Mouse (Mus musculus) heart, adult 18-20 months (tissue): ENCODE data around the gene Zfx. TPM values are rescaled to one million over a fixed set of nuclear protein-coding genes. Genes with fewer than 3 reads are reported as not detected.
A peak's percentile ranks its signal among the peaks of the same experiment; 100 is the strongest.

Source experiments
- DNase-seq, 2 experiments: peaks; one replicate each; pipeline ENCODE4 v3.0.0; 2021 to 2022; ENCODE audit warnings: mixed read lengths in 1 of 2
- total RNA-seq, 2 experiments: library from RNA; stranded (reverse); gene quantifications; 2 replicates each; pipeline ENCODE4 v1.2.3; 2021

Zfx gene
- total RNA-seq, 2 experiments from 2014 or later = 22.3 to 23.9 TPM

DNA sequence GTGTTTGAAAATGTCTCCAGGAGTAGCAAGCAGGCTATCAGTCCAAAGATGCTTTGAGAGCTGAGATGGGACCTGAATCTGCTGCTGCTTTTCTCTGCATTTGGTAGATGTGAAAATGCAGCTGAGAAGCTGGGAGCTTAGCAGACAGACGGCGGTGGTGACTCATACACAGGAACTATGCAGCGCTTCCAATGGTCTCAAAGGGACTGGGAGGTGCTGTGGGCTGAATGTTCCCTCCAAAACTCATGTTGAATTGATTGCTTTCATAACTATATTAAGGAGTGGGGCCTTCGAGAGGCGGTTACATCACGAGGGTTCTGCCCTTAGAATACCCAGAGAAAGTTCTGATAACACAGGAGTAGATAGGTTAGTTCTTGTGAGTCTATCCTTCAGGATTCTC lies 62.3 kb downstream of the Zfx start:
- DNase-seq = peak; percentile 35 to 53

DNA sequence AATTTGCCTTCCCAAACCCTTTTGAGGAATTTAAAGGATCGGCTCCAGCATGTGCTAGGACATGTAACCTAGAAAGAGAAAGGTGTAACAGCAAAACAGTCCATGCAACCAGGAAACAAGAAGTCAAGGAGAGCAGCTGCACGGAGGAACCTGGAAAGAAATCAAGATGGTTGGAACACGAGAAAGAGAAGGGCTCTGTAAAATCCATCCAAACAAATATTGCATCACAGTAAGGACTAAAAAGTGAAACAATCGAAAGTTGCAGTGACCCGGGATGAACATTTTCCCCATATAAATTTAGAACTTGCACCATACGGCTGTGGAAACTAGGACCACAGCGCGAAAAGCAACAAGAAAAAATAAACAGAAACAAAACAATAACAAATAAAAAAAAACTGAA lies 62.8 kb downstream of the Zfx start:
- DNase-seq = peak in 1 of 2 experiments; percentile 21

DNA sequence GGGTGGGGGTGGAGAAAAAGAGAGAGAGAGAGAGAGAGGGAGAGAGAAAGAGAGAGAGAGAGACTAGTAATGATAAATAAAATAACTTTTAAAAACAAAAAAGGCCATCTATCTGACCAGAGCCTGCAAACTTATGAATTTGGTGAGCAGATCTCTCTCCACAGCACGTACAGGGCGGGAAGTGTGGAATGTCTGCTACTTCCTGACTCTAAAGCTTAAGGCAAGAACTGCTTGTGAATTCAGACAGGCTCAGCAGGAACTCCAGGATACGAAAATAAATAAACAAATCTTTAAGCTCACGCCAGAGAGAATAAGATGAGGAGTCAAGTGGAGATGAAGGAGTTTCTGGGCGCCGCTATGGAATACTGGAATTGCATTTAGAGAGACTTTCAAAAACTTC lies 64.8 kb downstream of the Zfx start:
- no peak for DNase-seq

DNA sequence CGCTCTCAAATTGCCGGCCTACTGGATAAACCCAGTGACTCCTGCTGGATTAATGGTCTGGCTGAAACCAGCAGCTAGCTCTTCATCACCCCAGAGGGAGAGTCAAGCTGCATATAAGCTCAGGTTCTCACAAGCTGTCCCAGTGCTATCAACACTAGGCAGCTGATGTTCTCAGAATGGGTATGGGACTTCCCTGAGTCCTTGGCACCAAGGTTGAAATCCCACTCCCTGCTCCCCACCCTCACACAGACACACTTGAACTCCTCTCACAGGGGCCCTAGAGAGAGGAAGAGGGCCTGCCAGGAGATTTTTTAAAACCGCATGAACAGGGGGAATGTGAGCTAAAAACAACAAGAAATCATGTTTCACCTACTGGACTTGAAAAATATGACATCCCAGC lies 74.5 kb downstream of the Zfx start:
- DNase-seq = no peak

DNA sequence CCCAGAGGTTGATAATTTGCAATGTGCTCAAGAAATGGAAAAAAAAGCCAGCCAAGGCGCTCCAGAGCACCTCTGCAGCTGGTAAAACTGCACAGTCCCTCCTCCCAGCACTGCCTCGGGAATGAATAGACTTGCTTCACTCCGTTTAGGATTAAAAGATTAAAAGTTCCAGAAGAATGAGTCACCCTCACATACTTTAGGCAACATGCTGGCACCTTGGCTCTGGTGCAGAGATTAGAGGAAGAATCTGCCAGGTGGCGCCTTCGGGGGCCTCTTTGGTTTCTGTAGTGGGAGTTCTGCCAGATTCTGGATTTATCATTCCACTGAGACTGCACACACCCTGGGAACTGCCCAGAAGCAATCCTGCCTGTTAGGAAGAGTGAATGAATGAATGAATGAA lies 75.5 kb downstream of the Zfx start:
- peak; percentile 37 to 41 for DNase-seq

DNA sequence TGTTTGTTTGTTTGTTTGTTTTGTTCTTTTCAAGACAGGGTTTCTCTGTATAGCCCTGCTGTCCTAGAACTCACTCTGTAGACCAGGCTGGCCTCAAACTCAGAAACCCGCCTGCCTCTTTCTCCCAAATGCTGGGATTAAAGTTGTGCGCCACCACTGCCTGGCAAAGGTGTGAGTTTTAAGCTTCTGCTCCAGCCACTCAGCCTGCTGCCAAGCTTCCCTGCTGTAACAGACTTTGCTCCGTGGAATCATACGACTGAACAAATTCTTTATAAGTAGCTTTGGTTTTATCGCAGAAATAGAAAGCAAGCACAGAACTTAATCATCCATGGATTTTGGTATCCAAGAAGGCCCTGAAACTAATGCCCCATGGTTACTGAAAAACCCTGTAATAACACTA lies 76.1 kb downstream of the Zfx start:
- DNase-seq = no peak

DNA sequence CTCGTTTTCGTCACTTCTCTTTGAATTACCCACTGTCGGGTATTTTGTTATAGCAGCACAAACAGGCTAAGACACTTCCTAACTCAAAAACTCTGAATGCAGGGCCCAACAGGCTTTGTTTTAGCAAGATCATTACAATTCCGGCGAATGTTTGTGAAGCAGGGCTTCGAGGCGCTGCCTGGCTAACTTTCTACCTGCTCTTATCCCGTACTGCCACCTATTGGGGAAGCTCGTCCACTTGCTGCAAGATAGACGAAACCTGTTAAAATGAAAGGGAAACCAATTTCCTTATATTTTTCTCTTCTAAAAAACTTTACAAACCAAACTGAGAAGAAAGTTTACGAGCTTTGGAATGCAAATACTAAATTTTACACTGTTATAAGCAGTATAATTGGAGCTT lies 90.6 kb downstream of the Zfx start:
- DNase-seq = peak; percentile 30 to 67

DNA sequence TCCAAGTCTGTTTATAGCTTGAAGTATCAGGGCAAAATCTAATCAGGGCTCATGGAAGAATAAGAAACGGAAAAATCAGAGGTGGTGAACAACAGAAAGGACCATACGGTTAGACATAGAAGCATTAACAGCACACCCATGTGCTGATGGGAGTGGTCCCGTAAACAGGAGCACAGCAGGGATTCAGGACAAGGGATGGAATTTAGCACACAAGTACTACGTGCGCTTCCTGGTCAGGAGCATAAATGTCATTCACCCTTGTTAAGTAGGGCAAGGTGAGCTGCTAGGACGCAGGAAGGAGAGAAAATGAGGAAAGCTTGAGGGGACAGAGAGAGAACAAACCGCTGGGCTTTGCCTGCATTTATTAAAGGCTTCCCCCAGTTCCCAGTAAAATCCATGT lies 93.4 kb downstream of the Zfx start:
- DNase-seq = no peak

Other genes with a start within 250 kb of the Zfx start
- not detected for gene AU015836, start 155.0 kb downstream of the Zfx start, total RNA-seq
- gene Eif2s3x, start 89.2 kb upstream of the Zfx start, total RNA-seq = 100 to 1,000 TPM in 1 of 2 experiments, 10 to 100 TPM in 1; 92.4 to 161 TPM
- gene Klhl15, start 110.9 kb upstream of the Zfx start, total RNA-seq = 1 to 10 TPM; 8.5 to 8.8 TPM
- not detected for gene Fam90a1b, start 243.1 kb upstream of the Zfx start, total RNA-seq
- 100 to 1,000 TPM; 210 to 256 TPM for gene Apoo, start 243.4 kb upstream of the Zfx start, total RNA-seq